Mouse (Mus musculus) spleen, postnatal 0 days (tissue): Measurements from ENCODE around the gene Sval2. TPM values are rescaled to one million over a fixed set of nuclear protein-coding genes. Genes with fewer than 3 reads are reported as not detected.

ENCODE experiments used
- polyA plus RNA-seq: library from polyadenylated mRNA; unstranded; fragments of >200 nt; fragmentation: Nextera tagmentation; extraction: Ambion mirVana; gene quantifications from 2 replicates; pipeline ENCODE4 v1.2.1, GENCODE M21; 2015

Sval2 gene
- not detected in 2 replicates for polyA plus RNA-seq

GRCm38 (mm10) chr6:41852689-41853088, at the start of gene Sval2:
TSS of gene Sval2 (plus strand) at chr6:41852989.

GRCm38 (mm10) chr6:41847235-41847634, 5.6 kb upstream of the Sval2 start, which contains the start of gene Pip:
TSS of gene Pip (plus strand) at chr6:41847535.

Other genes with a start within 250 kb of the Sval2 start
- gene Ephb6, start 247.5 kb upstream of the Sval2 start, polyA plus RNA-seq = 1.6 and 3.6 TPM in 2 replicates
- gene Trpv6, start 216.6 kb upstream of the Sval2 start, polyA plus RNA-seq = 0.06 TPM in 1 of 2 replicates, not detected in the other
- gene Trpv5, start 172.2 kb upstream of the Sval2 start, polyA plus RNA-seq = 0.05 and 0.13 TPM in 2 replicates
- gene Llcfc1, start 168.6 kb upstream of the Sval2 start, polyA plus RNA-seq = 0.23 TPM in 1 of 2 replicates, not detected in the other
- 134 and 147 TPM in 2 replicates for gene Kel, start 148.7 kb upstream of the Sval2 start, polyA plus RNA-seq
- gene Olfr459, start 77.8 kb upstream of the Sval2 start, polyA plus RNA-seq = not detected in 2 replicates
- not detected in 2 replicates for gene Pip, start 5.5 kb upstream of the Sval2 start, polyA plus RNA-seq
- gene Sval1, start 98.6 kb downstream of the Sval2 start, polyA plus RNA-seq = not detected in 2 replicates
- not detected in 2 replicates for gene Sval3, start 115.2 kb downstream of the Sval2 start, polyA plus RNA-seq
- gene Sva, start 185.4 kb downstream of the Sval2 start, polyA plus RNA-seq = not detected in 2 replicates